Mouse (Mus musculus): ENCODE data around the gene Slc27a4.
A peak's percentile ranks its signal among the peaks of the same experiment; 100 is the strongest.
"Not testable (repeated sequence)": the region's sequence is repeated elsewhere in the genome, so short reads cannot be mapped to it uniquely, and the experiment has no call there.

Slc27a4 gene

GRCm38 (mm10) chr2:29802075-29802826 lies at the start of gene Slc27a4:
TSS of gene Slc27a4 (plus strand) at chr2:29802634.
- peak; percentile 97 for DNase-seq

- DNase-seq: no peak
These were observed 46.7 kb upstream of the Slc27a4 start for GRCm38 (mm10) chr2:29755693-29756092.

GRCm38 (mm10) chr2:29764831-29765230 lies 37.6 kb upstream of the Slc27a4 start:
- DNase-seq: peak; percentile 78

GRCm38 (mm10) chr2:29767976-29768709 lies 34.3 kb upstream of the Slc27a4 start:
- no peak for DNase-seq

GRCm38 (mm10) chr2:29768901-29769300 lies 33.5 kb upstream of the Slc27a4 start:
- no peak for DNase-seq

- no peak for DNase-seq
These were observed 32.3 kb upstream of the Slc27a4 start for GRCm38 (mm10) chr2:29770162-29770561.

- DNase-seq: no peak
These were observed 30.6 kb upstream of the Slc27a4 start for GRCm38 (mm10) chr2:29771611-29772461.

GRCm38 (mm10) chr2:29773323-29773722 lies 29.1 kb upstream of the Slc27a4 start:
- no peak for DNase-seq

- not testable (repeated sequence) for DNase-seq
These were observed 21.2 kb upstream of the Slc27a4 start for GRCm38 (mm10) chr2:29781256-29781655.

- no peak for DNase-seq
These were observed 18.1 kb upstream of the Slc27a4 start for GRCm38 (mm10) chr2:29784290-29784689.

- DNase-seq: peak; percentile 92
These were observed 15.1 kb upstream of the Slc27a4 start, which contains the start of gene Coq4 for GRCm38 (mm10) chr2:29787104-29787917. TSS of gene Coq4 (plus strand) at chr2:29787493.

GRCm38 (mm10) chr2:29787937-29788681 lies 14.3 kb upstream of the Slc27a4 start, which contains the start of gene Trub2:
TSS of gene Trub2 (minus strand) at chr2:29788502.
- DNase-seq: peak; percentile 82

- DNase-seq: no peak
These were observed 9.5 kb upstream of the Slc27a4 start for GRCm38 (mm10) chr2:29792772-29793487.

GRCm38 (mm10) chr2:29802827-29803201 lies 380 bp downstream of the Slc27a4 start:
- no peak for DNase-seq

GRCm38 (mm10) chr2:29803400-29803831 lies 982 bp downstream of the Slc27a4 start:
- DNase-seq: peak; percentile 22

- DNase-seq: no peak
These were observed 13.4 kb downstream of the Slc27a4 start for GRCm38 (mm10) chr2:29815678-29816371.

GRCm38 (mm10) chr2:29817426-29818232 lies 15.2 kb downstream of the Slc27a4 start:
- DNase-seq: peak; percentile 89

- no peak for DNase-seq
These were observed 16.9 kb downstream of the Slc27a4 start for GRCm38 (mm10) chr2:29819363-29819762.
